Mouse (Mus musculus): Measurements from ENCODE around the gene Col25a1. TPM values are rescaled to one million over a fixed set of nuclear protein-coding genes. Genes with fewer than 3 reads are reported as not detected.
A peak's percentile ranks its signal among the peaks of the same experiment; 100 is the strongest.

The Col25a1 gene
- polyA plus RNA-seq, 1 experiment, result 2.8 TPM

DNA sequence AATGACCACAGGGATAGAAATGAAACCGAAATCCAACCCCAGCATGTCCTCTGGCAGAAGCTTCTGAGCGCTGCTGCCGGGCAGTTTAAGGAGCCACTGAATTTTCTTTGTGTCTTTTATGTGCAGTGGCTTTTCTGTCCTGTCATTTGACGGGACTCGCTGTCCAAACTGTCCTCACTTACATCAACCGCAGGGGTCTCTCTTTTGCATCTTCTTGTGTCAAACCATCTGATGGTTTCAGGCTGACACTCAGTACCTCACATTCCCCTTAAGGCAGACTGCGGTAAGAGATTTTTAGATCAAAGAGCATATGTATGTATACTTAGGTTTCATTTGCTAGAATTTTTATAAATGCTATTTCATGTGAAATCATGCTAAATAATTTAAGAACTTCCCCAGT is 318.6 kb downstream of the Col25a1 start:
- TF ChIP-seq SRF (IDR thresholded peaks at IDR 0.05; ENCODE audit: control insufficient read depth, insufficient read length, low read depth) (no peak), TCF3 (IDR thresholded peaks at IDR 0.05; ENCODE audit: insufficient read length, low read depth) (no peak), MYOD1 (IDR thresholded peaks at IDR 0.05; ENCODE audit: control insufficient read depth in 1 of 3, insufficient read length in 2 of 3, low read depth in 2 of 3) (no peak)
- Histone ChIP-seq H3K27me3 (ENCODE audit: control insufficient read depth, insufficient read depth, insufficient read length) (no peaks in the 10 kb centered on the region), H3K4me3 (no peak overlapping the region), H3K36me3 (ENCODE audit: control insufficient read depth, insufficient read depth) (no peaks in the 10 kb centered on the region), H3ac (ENCODE audit: control insufficient read depth, insufficient read length) (no peak overlapping the region), H3K4me2 (ENCODE audit: low read depth) (peak overlapping the region; percentile 5), H3K79me2 (ENCODE audit: control insufficient read depth, insufficient read depth) (no peaks in the 10 kb centered on the region)

DNA sequence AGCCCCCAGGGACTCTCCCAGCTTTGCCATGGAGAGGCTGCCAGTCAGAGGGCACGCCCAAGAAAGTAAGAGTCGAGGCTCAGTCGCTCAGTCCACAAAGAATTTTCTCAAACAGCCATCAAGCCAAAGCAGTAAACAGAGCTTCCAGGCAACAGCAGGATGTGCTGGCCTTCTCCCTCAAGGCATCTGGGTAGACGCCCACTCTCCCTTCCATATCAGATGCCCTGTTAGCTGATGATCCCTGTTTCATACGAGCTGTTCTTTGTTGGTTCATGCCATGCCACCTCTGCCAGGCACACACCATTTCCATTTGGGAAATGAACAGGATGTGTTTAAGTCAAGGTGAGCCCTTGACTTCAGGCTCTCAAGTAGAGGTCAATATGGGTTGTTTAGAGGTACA is 334.1 kb downstream of the Col25a1 start:
- no peak for TF ChIP-seq MAX (IDR thresholded peaks at IDR 0.05; ENCODE audit: low read depth)
- no peak for TF ChIP-seq E2F4 (IDR thresholded peaks at IDR 0.05; ENCODE audit: insufficient read depth)
- TF ChIP-seq MYOG (IDR thresholded peaks at IDR 0.05; ENCODE audit: control insufficient read depth in 1 of 3, insufficient read depth in 1 of 3, insufficient read length in 2 of 3, low read depth in 2 of 3), result no peak
- no peak for TF ChIP-seq POLR2A (IDR thresholded peaks at IDR 0.05; ENCODE audit: insufficient read length, low read depth)
- no peak for TF ChIP-seq TCF12 (IDR thresholded peaks at IDR 0.05; ENCODE audit: insufficient read depth, poor library complexity, severe bottlenecking)
- no peak for TF ChIP-seq REST (IDR thresholded peaks at IDR 0.05; ENCODE audit: insufficient read depth, insufficient read length)
- TF ChIP-seq TCF3 (IDR thresholded peaks at IDR 0.05; ENCODE audit: insufficient read length, low read depth), result no peak
- TF ChIP-seq SRF (IDR thresholded peaks at IDR 0.05; ENCODE audit: control insufficient read depth, insufficient read length, low read depth), result no peak
- TF ChIP-seq POLR2AphosphoS2 (IDR thresholded peaks at IDR 0.05; ENCODE audit: insufficient read length, low read depth), result no peak
- no peak for TF ChIP-seq USF1 (IDR thresholded peaks at IDR 0.05; ENCODE audit: low read depth)
- no peak for TF ChIP-seq MYOD1 (IDR thresholded peaks at IDR 0.05; ENCODE audit: control insufficient read depth in 1 of 3, insufficient read length in 2 of 3, low read depth in 2 of 3)
- TF ChIP-seq CEBPB (IDR thresholded peaks at IDR 0.05; ENCODE audit: insufficient read depth, poor library complexity, severe bottlenecking), result no peak
- Histone ChIP-seq H3K79me2 (ENCODE audit: control insufficient read depth, insufficient read depth) (no peaks in the 10 kb centered on the region), H3K27me3 (ENCODE audit: control insufficient read depth, insufficient read depth, insufficient read length) (no peaks in the 10 kb centered on the region), H3K4me2 (ENCODE audit: low read depth) (no peak overlapping the region), H3ac (ENCODE audit: control insufficient read depth, insufficient read length) (no peak overlapping the region), H3K36me3 (ENCODE audit: control insufficient read depth, insufficient read depth) (no peaks in the 10 kb centered on the region), H3K4me3 (no peak overlapping the region)

DNA sequence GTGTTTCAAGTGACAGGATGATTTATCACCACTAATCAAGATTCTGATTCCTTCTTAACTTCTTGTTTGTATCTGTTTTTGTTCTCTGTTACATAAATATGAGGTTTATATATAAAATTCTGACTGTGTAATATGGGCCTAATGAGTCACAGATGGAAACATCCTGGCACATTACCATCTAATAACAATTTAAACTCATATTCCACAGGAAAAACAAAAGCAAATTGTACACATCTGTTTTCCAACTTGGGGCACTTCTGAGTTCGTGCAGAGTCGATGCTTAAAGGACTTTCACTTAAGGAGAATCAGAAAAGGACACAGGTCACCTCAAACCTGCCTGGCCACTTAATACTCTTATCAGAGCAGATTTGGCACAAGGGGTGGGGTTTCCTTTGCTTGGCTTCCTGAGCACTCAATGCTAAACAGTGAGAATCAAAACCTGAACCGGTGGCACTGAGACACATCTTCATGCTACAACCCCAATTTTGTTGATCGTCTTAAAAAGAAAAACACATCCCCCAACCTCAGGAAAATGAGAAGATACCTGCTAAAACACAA is 342.0 kb downstream of the Col25a1 start:
- Histone ChIP-seq H3K36me3 (ENCODE audit: control insufficient read depth, insufficient read depth) (no peaks in the 10 kb centered on the region), H3K4me3 (no peak overlapping the region), H3K4me2 (ENCODE audit: low read depth) (no peak overlapping the region), H3ac (ENCODE audit: control insufficient read depth, insufficient read length) (no peak overlapping the region), H3K27me3 (ENCODE audit: control insufficient read depth, insufficient read depth, insufficient read length) (no peaks in the 10 kb centered on the region), H3K79me2 (ENCODE audit: control insufficient read depth, insufficient read depth) (no peaks in the 10 kb centered on the region)
- TF ChIP-seq TCF3 (IDR thresholded peaks at IDR 0.05; ENCODE audit: insufficient read length, low read depth), result no peak
- no peak for TF ChIP-seq POLR2A (IDR thresholded peaks at IDR 0.05; ENCODE audit: insufficient read length, low read depth)
- TF ChIP-seq MYOD1 (IDR thresholded peaks at IDR 0.05; ENCODE audit: control insufficient read depth in 1 of 3, insufficient read length in 2 of 3, low read depth in 2 of 3), result no peak
- TF ChIP-seq MAX (IDR thresholded peaks at IDR 0.05; ENCODE audit: low read depth), result no peak
- no peak for TF ChIP-seq POLR2AphosphoS2 (IDR thresholded peaks at IDR 0.05; ENCODE audit: insufficient read length, low read depth)

DNA sequence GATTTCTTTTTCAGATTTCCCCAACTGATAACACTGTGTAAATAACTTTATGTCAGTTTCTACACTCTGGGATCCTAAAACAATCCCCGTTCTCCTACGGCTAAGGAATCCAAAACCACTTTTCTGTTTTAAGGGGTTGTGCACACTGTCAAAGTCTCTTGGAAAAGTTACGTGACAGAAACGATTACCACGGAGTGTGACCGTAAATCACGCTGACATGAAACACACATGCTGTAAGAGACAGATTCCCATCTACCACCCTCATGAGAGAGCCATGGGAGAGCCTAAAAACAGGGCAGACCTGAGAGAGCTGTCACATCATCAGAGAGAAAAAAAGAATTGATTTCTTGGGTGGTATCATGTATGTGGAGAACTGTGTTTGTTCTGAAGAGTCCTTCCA is 342.7 kb downstream of the Col25a1 start:
- Histone ChIP-seq H3K4me3 (no peak overlapping the region), H3ac (ENCODE audit: control insufficient read depth, insufficient read length) (no peak overlapping the region), H3K36me3 (ENCODE audit: control insufficient read depth, insufficient read depth) (no peaks in the 10 kb centered on the region), H3K79me2 (ENCODE audit: control insufficient read depth, insufficient read depth) (no peaks in the 10 kb centered on the region), H3K4me2 (ENCODE audit: low read depth) (no peak overlapping the region), H3K27me3 (ENCODE audit: control insufficient read depth, insufficient read depth, insufficient read length) (no peaks in the 10 kb centered on the region)
- no peak for TF ChIP-seq TCF12 (IDR thresholded peaks at IDR 0.05; ENCODE audit: insufficient read depth, poor library complexity, severe bottlenecking)
- TF ChIP-seq TCF3 (IDR thresholded peaks at IDR 0.05; ENCODE audit: insufficient read length, low read depth), result no peak
- no peak for TF ChIP-seq REST (IDR thresholded peaks at IDR 0.05; ENCODE audit: insufficient read depth, insufficient read length)
- no peak for TF ChIP-seq SRF (IDR thresholded peaks at IDR 0.05; ENCODE audit: control insufficient read depth, insufficient read length, low read depth)
- TF ChIP-seq MAX (IDR thresholded peaks at IDR 0.05; ENCODE audit: low read depth), result no peak
- TF ChIP-seq MYOG (IDR thresholded peaks at IDR 0.05; ENCODE audit: control insufficient read depth in 1 of 3, insufficient read depth in 1 of 3, insufficient read length in 2 of 3, low read depth in 2 of 3), result no peak
- TF ChIP-seq MYOD1 (IDR thresholded peaks at IDR 0.05; ENCODE audit: control insufficient read depth in 1 of 3, insufficient read length in 2 of 3, low read depth in 2 of 3), result no peak
- no peak for TF ChIP-seq POLR2AphosphoS2 (IDR thresholded peaks at IDR 0.05; ENCODE audit: insufficient read length, low read depth)
- no peak for TF ChIP-seq POLR2A (IDR thresholded peaks at IDR 0.05; ENCODE audit: insufficient read length, low read depth)
- TF ChIP-seq E2F4 (IDR thresholded peaks at IDR 0.05; ENCODE audit: insufficient read depth), result no peak
- TF ChIP-seq USF1 (IDR thresholded peaks at IDR 0.05; ENCODE audit: low read depth), result no peak
- TF ChIP-seq CEBPB (IDR thresholded peaks at IDR 0.05; ENCODE audit: insufficient read depth, poor library complexity, severe bottlenecking), result no peak

DNA sequence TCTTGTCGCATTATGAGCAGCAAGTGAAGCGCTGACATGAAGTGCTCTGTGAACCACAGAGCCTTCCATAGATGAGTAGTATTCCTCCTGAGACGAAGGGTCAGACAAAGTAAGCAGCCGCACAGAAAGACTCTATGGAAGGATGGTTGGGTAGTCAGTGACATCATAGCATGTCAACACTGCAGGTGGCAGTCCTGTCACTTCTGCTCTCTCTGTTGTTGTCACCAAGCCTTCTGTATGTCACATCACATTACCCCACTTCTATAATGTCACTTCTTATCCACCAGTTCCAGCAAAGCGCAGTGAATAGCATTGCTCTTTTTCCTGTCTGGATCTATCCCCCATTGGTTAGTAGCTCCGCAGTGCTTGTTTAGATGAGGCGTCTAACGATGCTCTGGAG is 351.2 kb downstream of the Col25a1 start:
- Histone ChIP-seq H3K27me3 (ENCODE audit: control insufficient read depth, insufficient read depth, insufficient read length) (no peaks in the 10 kb centered on the region), H3K79me2 (ENCODE audit: control insufficient read depth, insufficient read depth) (no peaks in the 10 kb centered on the region), H3K4me3 (no peak overlapping the region), H3K4me2 (ENCODE audit: low read depth) (no peak overlapping the region), H3K36me3 (ENCODE audit: control insufficient read depth, insufficient read depth) (no peaks in the 10 kb centered on the region), H3ac (ENCODE audit: control insufficient read depth, insufficient read length) (no peak overlapping the region)
- TF ChIP-seq POLR2A (IDR thresholded peaks at IDR 0.05; ENCODE audit: insufficient read length, low read depth) (no peak), E2F4 (IDR thresholded peaks at IDR 0.05; ENCODE audit: insufficient read depth) (no peak), MAX (IDR thresholded peaks at IDR 0.05; ENCODE audit: low read depth) (no peak), MYOD1 (IDR thresholded peaks at IDR 0.05; ENCODE audit: control insufficient read depth in 1 of 3, insufficient read length in 2 of 3, low read depth in 2 of 3) (no peak), MYOG (IDR thresholded peaks at IDR 0.05; ENCODE audit: control insufficient read depth in 1 of 3, insufficient read depth in 1 of 3, insufficient read length in 2 of 3, low read depth in 2 of 3) (no peak), CEBPB (IDR thresholded peaks at IDR 0.05; ENCODE audit: insufficient read depth, poor library complexity, severe bottlenecking) (no peak), TCF12 (IDR thresholded peaks at IDR 0.05; ENCODE audit: insufficient read depth, poor library complexity, severe bottlenecking) (no peak), REST (IDR thresholded peaks at IDR 0.05; ENCODE audit: insufficient read depth, insufficient read length) (no peak), TCF3 (IDR thresholded peaks at IDR 0.05; ENCODE audit: insufficient read length, low read depth) (no peak), SRF (IDR thresholded peaks at IDR 0.05; ENCODE audit: control insufficient read depth, insufficient read length, low read depth) (no peak), USF1 (IDR thresholded peaks at IDR 0.05; ENCODE audit: low read depth) (no peak), POLR2AphosphoS2 (IDR thresholded peaks at IDR 0.05; ENCODE audit: insufficient read length, low read depth) (no peak)
